Mouse (Mus musculus): ENCODE measurements around the gene Recql.

DNA sequence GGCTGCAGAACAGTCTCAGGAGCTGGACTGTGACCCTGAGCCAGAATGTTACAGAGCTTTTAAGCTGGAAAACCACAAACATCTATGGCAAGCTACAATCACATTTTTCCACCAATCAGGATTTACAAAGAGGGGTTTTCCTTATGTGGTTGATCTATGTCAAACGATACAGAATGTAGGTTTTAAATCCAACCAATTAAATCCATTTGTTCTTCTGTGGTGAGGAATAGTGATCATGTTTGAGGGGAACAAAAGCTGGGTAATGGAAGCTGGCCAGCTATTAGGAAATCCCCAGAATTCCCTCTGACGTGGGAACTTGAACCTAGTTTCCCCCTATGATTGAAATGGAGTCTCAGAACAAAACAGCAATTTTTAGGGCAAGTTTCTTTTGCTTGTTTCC is 47.9 kb downstream of the Recql start:
- TF ChIP-seq CTCF (IDR thresholded peaks at IDR 0.05; ENCODE audit: control insufficient read depth, insufficient read depth, insufficient read length) (no peak), MAX (IDR thresholded peaks at IDR 0.05) (no peak), USF1 (IDR thresholded peaks at IDR 0.05; ENCODE audit: low read depth) (no peak), MYOD1 (IDR thresholded peaks at IDR 0.05; ENCODE audit: control insufficient read depth, insufficient read length, low read depth) (no peak), MYOG (IDR thresholded peaks at IDR 0.05; ENCODE audit: control insufficient read depth, extremely low read depth, insufficient read length) (no peak), CEBPB (IDR thresholded peaks at IDR 0.05; ENCODE audit: low read depth) (no peak)
